In genomic region chrX:74219449-74219848, GRCm38 (mm10) we compare ENCODE assay signal across 41 mouse cellular contexts. TPM values are rescaled to one million over a fixed set of nuclear protein-coding genes. Genes with fewer than 3 reads are reported as not detected.
DNase-seq lines count a peak whose midpoint lies in the region; ATAC-seq lines count a peak whose summit lies in the region.
"Had no signal": no experiment of that assay in that cellular context is flagged by ENCODE, and none has a peak within 500 bp of the region (broad histone marks: within the 10 kb centered on the region; RNA-seq: fewer than 3 reads in every experiment).

No protein-coding gene starts in this region.

- H3K27ac ChIP-seq in hindbrain, embryonic 14.5 days: no peak overlapping the region
- H3K27ac ChIP-seq: embryonic facial prominence, embryonic 12.5 days; forebrain, embryonic 10.5 days; forebrain, embryonic 15.5 days; gastrocnemius, adult 2 months; heart, embryonic 13.5 days; hindbrain, embryonic 15.5 days; layer of hippocampus, adult 2 months; left cerebral cortex, adult 2 months; limb, embryonic 13.5 days; midbrain, embryonic 10.5 days; neural tube, embryonic 12.5 days; stomach, embryonic 15.5 days had no signal

- H3K27me3 ChIP-seq in hindbrain, embryonic 14.5 days (ENCODE audit: control insufficient read depth, insufficient read depth, low read length): no peaks in the 10 kb centered on the region
- H3K27me3 ChIP-seq: embryonic facial prominence, embryonic 12.5 days; forebrain, embryonic 15.5 days; heart, embryonic 13.5 days; hindbrain, embryonic 15.5 days; limb, embryonic 13.5 days; neural tube, embryonic 12.5 days; stomach, embryonic 15.5 days had no signal

- no peak overlapping the region for H3K9ac ChIP-seq in hindbrain, embryonic 14.5 days
- H3K9ac ChIP-seq: embryonic facial prominence, embryonic 12.5 days; forebrain, embryonic 15.5 days; heart, embryonic 13.5 days; hindbrain, embryonic 15.5 days; limb, embryonic 13.5 days; liver, postnatal 0 days; neural tube, embryonic 12.5 days; stomach, embryonic 15.5 days had no signal

- peaks cover 23% of the 10 kb centered on the region for H3K36me3 ChIP-seq in hindbrain, embryonic 14.5 days (replicated peaks; ENCODE audit: control insufficient read depth, insufficient read depth)

- H3K9me3 ChIP-seq in hindbrain, embryonic 14.5 days (ENCODE audit: control insufficient read depth, low read length): no peaks in the 10 kb centered on the region
- H3K9me3 ChIP-seq: embryonic facial prominence, embryonic 12.5 days; forebrain, embryonic 10.5 days; forebrain, embryonic 15.5 days; heart, embryonic 13.5 days; hindbrain, embryonic 15.5 days; limb, embryonic 13.5 days; midbrain, embryonic 10.5 days; neural tube, embryonic 12.5 days; stomach, embryonic 15.5 days had no signal

- no peak overlapping the region for H3K4me3 ChIP-seq in hindbrain, embryonic 14.5 days (replicated peaks; ENCODE audit: low read length)
- H3K4me3 ChIP-seq: embryonic facial prominence, embryonic 12.5 days; forebrain, embryonic 10.5 days; forebrain, embryonic 15.5 days; gastrocnemius, adult 2 months; heart, embryonic 13.5 days; hindbrain, embryonic 15.5 days; layer of hippocampus, adult 2 months; left cerebral cortex, adult 2 months; limb, embryonic 13.5 days; midbrain, embryonic 10.5 days; neural tube, embryonic 12.5 days; stomach, embryonic 15.5 days had no signal

- ATAC-seq in hindbrain, embryonic 14.5 days (ENCODE audit: low FRiP score): no peak
- ATAC-seq: forebrain, embryonic 15.5 days; inflammation-experienced regulatory T-cells, adult 6 months; liver, postnatal 0 days had no signal

- intact Hi-C loops in left cerebral cortex, postnatal 14 days (cut with DNase I): no loop called here

- WGBS in hindbrain, embryonic 14.5 days: 60% methylated on average over 13 of the region's 13 CpGs

- H3K4me2 ChIP-seq in hindbrain, embryonic 14.5 days (replicated peaks): no peak overlapping the region
- H3K4me2 ChIP-seq: embryonic facial prominence, embryonic 12.5 days; forebrain, embryonic 15.5 days; heart, embryonic 13.5 days; hindbrain, embryonic 15.5 days; limb, embryonic 13.5 days; liver, embryonic 11.5 days; neural tube, embryonic 12.5 days; stomach, embryonic 15.5 days had no signal

- H3K4me1 ChIP-seq in hindbrain, embryonic 14.5 days (replicated peaks; ENCODE audit: control insufficient read depth, insufficient read depth, low read length): no peaks in the 10 kb centered on the region
- H3K4me1 ChIP-seq: embryonic facial prominence, embryonic 12.5 days; forebrain, embryonic 10.5 days; forebrain, embryonic 15.5 days; heart, embryonic 13.5 days; hindbrain, embryonic 15.5 days; limb, embryonic 13.5 days; midbrain, embryonic 10.5 days; neural tube, embryonic 12.5 days; stomach, embryonic 15.5 days had no signal

- DNase-seq in 3134 (ENCODE audit: extremely low read depth, insufficient read length, low spot score): peak; percentile 29
- peak; percentile 34 for DNase-seq in 3T3-L1 (ENCODE audit: low read depth, low spot score)
- peak; percentile 48 for DNase-seq in ZHBTc4 (ENCODE audit: low read depth, low spot score)
- DNase-seq in lung, postnatal 36 days: peak; percentile 41
- DNase-seq in frontal cortex, postnatal 25 days (ENCODE audit: low spot score in 2 of 2): no peak
- no peak for DNase-seq in left cerebral cortex, postnatal 14 days (ENCODE audit: low spot score in 2 of 2)
- DNase-seq in hindbrain, embryonic 14.5 days (ENCODE audit: low spot score): no peak
- DNase-seq: adrenal gland, adult 8-10 months; cerebellum, adult 9-10 months; cerebellum, postnatal 36 days; gastrocnemius, adult 2 months; gastrocnemius, postnatal 36 days; heart, postnatal 10 days; kidney, adult 18-20 months; kidney, postnatal 36 days; liver, postnatal 0 days; right cerebral cortex, postnatal 14 days; thymus, adult 2 months; thymus, postnatal 36 days had no signal

RNA-seq across cellular contexts. Expression of gene Flna, which starts 30.2 kb away (rescaled TPM):
- total RNA-seq in left cerebral cortex, postnatal 14 days (2021): 100 to 1,000 TPM in 1 of 2 experiments, 10 to 100 TPM in 1; 89.1 to 100 TPM
- polyA plus RNA-seq in hindbrain, embryonic 14.5 days (2014; fragmentation: Nextera tagmentation; extraction: Ambion mirVana): 92.7 and 100.0 TPM in 2 replicates

RNA-seq across cellular contexts. Expression of gene Emd, which starts 35.0 kb away (rescaled TPM):
- 10 to 100 TPM; 38.9 to 40.4 TPM for total RNA-seq in left cerebral cortex, postnatal 14 days (2021)
- polyA plus RNA-seq in hindbrain, embryonic 14.5 days (2014; fragmentation: Nextera tagmentation; extraction: Ambion mirVana): 14.7 and 17.0 TPM in 2 replicates

RNA-seq across cellular contexts. Expression of gene Tktl1, which starts 42.4 kb away (rescaled TPM):
- total RNA-seq in left cerebral cortex, postnatal 14 days (2021): not detected
- polyA plus RNA-seq in hindbrain, embryonic 14.5 days (2014; fragmentation: Nextera tagmentation; extraction: Ambion mirVana): 0.08 TPM in 1 of 2 replicates, not detected in the other
- total RNA-seq: adrenal gland, adult 8-10 months; gastrocnemius, adult 2 months; gastrocnemius, postnatal 36 days; heart, adult 8-10 months; heart, postnatal 10 days; layer of hippocampus, postnatal 14 days; left cerebral cortex, adult 2 months; left cerebral cortex, postnatal 36 days; megakaryocyte progenitor cell, adult 5-6 weeks had no signal
- polyA plus RNA-seq: forebrain, embryonic 10.5 days; forebrain, embryonic 15.5 days; heart, embryonic 13.5 days; liver, embryonic 11.5 days; liver, postnatal 0 days; midbrain, embryonic 10.5 days; neural tube, embryonic 12.5 days; small intestine, adult 2 months; stomach, embryonic 15.5 days had no signal

RNA-seq across cellular contexts. Expression of gene Rpl10, which starts 51.2 kb away (rescaled TPM):
- total RNA-seq in left cerebral cortex, postnatal 14 days (2021): 100 to 1,000 TPM; 124 to 140 TPM
- 484 and 540 TPM in 2 replicates for polyA plus RNA-seq in hindbrain, embryonic 14.5 days (2014; fragmentation: Nextera tagmentation; extraction: Ambion mirVana)

RNA-seq across cellular contexts. Expression of gene Tex28, which starts 51.8 kb away (rescaled TPM):
- not detected for total RNA-seq in left cerebral cortex, postnatal 14 days (2021)
- polyA plus RNA-seq in hindbrain, embryonic 14.5 days (2014; fragmentation: Nextera tagmentation; extraction: Ambion mirVana): not detected in 2 replicates
- total RNA-seq: adrenal gland, adult 8-10 months; gastrocnemius, adult 2 months; gastrocnemius, postnatal 36 days; heart, adult 8-10 months; heart, postnatal 10 days; hematopoietic stem cell, adult 5-6 weeks; layer of hippocampus, adult 2 months; layer of hippocampus, postnatal 14 days; left cerebral cortex, adult 2 months; left cerebral cortex, postnatal 36 days; megakaryocyte progenitor cell, adult 5-6 weeks had no signal
- polyA plus RNA-seq: embryonic facial prominence, embryonic 12.5 days; forebrain, embryonic 10.5 days; forebrain, embryonic 15.5 days; frontal cortex, adult 2 months; heart, embryonic 13.5 days; hindbrain, embryonic 15.5 days; inflammation-experienced regulatory T-cells, adult 6 months; kidney, embryonic 16.5 days; limb, embryonic 13.5 days; liver, embryonic 11.5 days; liver, postnatal 0 days; midbrain, embryonic 10.5 days; midbrain, embryonic 16.5 days; neural tube, embryonic 12.5 days; small intestine, adult 2 months; stomach, embryonic 15.5 days had no signal

Comparison
In these comparisons a context has a peak if more than half of its experiments do, and no peak if none do; other contexts are left out.
1. DNase-seq: peak in 3134 (single experiment), 3T3-L1 (single experiment), ZHBTc4 (single experiment) and lung, postnatal 36 days (single experiment); none in frontal cortex, postnatal 25 days (0 of 2), left cerebral cortex, postnatal 14 days (0 of 2) and hindbrain, embryonic 14.5 days (single experiment).